Mouse (Mus musculus) testis, postnatal 10 days (tissue): ENCODE measurements around the gene Lekr1.

ENCODE experiments used
- DNase-seq: peaks from one replicate; pipeline ENCODE4 v3.0.0; 2021; ENCODE audit warnings: low spot score

Gene Lekr1

DNA sequence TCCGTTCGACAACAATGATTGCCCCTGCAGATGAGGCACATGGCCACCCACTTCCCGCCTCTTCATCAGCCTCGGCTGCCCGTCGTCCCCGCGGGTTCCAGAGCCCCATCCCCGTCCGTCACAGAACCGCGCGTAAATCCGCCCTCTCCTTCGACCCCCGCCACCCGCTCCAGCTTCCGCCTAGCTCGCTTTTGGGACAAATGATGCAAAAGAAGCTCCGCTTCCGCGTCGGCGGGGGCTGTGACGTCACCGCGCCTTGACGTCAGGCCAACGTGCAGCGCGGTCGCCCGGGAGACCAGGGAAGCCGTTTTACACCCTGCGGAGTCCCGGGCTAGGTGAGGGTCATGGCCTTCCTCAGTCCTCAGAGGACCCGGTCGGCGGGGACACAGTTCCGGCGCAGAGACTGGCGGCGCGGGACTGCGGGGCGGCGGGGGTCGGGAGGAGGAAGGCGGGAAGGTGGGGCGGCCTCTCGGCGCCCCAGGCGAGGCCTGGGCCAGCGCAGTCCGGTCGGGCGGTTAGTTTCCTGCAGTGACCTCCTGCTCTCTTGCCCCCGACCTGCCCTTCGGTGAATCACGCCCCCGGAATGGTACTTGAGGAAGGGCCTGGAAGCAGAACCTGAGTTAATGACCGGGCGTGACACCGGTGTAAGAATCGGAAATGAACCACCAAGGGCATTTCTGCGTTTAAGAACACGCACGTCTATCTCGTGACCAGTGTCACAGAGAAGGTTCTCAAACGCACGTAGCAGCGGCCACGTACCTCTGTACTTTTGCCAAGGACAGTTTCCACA is at the start of gene Lekr1:
Lekr1 (plus strand) TSS at position 252 of the 790 bp plus-strand sequence.
- DNase-seq = peak; percentile 92

DNA sequence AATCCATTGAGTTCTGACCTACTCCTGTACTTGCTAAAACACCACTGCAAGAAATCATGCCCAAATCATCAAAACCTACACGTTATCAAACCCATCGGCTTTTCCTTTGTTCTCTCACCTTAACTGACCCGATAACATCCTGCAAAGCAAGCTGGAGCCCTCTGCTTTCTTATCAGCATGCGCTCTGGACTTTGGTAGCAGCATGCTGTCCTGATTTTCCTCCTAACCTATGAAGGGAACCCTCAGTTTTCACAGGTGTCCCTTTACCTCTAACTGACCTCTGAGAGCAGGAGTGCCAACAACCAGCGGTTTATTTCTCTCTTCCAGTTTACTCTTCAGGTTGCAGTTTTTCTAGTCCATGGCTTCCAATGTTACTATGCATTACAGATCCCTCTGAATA is 48.5 kb upstream of the Lekr1 start:
- DNase-seq = no peak

DNA sequence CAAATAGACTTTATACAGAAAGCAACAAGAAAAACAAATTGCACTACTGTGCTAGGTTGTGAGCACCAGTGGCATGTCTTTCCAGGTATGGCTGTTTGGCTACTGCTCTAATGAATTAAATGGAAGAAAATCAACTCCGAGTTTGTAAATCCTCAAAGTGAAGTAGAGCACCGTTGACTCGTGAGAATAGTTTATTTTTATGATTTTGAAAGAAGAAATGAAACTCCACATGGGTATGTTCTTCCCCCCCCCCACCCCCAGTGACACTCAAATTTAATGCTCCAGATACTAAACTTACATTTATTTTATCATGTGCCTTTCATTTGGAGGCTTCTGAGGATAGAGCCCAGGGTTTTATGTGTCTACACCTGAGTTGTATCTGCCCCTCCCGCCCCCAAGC is 46.7 kb upstream of the Lekr1 start:
- DNase-seq = no peak

DNA sequence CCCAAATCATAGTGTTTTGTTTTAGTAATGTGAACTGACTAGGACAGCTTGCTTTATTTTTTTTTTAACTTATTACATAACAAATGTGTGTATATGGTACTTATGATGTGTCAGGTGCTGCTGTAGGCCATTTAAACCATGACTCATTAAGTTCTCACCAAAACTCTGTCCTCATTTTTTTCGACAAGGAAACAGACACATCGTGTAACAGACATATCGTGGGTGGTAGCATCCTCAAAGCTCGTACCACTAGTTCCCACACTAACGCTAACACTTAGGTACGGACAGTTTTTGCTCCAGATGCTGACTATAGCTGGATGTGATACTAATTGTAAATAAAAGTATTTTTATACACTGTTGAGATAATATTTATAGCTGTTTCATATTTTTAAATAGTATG is 43.0 kb upstream of the Lekr1 start:
- DNase-seq = no peak

DNA sequence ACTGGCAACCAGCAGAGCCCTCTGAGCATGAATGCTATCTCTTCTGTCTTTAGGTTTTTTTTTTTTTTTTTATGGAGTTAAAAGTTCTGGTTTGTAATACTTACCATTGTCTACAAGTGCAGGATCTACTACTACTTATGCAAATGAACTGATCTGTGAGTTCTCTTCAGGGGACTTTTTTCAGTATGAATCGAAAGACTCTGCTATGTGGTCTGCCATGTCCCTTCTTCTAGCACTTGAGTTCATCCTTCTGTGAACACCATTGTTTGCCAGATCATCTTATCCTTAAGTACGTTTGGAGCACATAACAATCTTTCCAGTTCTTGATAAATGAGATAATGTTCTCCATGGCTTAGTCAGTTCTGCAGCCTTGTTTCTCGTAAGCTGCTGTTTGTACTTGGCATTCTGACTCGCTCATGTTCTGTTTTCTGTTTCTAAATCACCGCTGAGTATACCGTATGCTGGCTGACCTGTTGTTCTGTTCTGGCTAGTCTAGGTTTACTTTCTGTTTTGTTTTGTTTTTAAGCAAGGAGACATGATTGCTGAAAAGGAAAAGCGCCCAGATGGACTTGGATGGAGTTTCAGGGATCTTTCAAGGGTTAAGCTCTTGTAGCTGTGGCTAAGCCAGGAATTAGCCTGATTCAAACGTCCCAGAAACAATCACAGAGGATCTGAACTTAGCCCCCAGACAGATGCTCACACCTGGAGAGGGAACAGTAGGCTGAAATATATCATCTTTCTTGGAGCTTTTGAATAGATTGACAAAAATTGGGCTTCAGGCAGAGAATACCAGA is 40.3 kb upstream of the Lekr1 start:
- no peak for DNase-seq

DNA sequence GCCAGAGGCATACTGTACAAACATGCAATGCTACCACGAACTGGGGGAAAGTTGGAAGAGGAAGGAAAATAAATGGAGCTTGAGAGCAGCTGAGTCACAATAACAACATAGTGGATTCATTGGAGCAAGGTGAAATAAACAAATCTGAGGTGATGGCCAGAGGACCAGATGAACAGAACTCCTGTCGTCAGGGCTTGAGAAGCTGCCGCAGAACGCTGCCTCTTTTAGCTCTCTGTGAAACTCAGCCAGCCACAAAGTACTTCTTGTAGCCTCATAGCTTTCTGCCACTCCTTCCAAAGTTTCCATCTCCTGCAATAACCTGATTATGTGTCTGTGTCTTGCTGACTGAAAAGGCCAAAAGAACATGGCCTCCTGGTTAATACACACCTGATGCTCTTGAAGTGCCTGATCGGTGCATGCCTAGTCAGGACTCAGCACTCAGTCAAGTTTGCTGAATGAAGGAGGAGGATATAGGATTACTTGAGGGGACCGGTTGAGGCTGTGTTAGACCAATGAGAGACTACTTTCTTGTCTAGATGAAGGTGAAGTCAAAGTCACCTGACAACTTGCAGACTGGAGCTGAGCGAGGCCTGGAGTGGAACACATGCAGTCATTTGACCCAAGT is 39.6 kb upstream of the Lekr1 start:
- DNase-seq = no peak

DNA sequence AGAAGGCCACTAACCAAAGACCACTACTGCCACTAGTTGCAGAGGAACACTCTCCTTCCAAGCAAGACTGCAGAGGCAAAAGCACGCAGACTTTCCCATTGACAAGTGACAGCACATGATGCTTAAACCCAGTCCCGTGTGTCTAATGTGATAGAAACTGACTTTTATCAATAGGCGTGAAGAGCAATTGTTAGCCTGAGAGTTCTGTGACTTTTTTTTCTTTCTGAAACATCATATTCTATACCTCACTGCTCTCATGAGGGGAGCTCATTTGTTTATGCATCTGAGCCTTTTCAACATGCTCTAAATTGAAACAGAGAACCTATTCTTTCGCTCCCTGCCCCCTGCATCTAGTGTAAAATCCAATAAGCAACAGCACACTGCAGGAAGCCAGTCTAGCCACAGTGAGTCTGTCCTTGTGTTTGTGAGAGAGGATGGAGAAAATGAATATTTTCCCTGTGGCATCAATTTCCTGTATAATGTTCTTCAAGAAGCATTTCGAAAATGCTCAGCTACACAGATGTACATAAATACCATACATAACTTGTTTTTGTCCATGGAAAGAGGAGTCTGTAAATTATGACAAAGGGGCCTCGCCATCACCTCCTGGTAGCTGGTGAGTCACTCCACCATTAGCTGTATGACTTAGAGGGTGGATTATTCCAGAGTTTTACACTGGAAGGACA is 38.9 kb upstream of the Lekr1 start:
- no peak for DNase-seq

DNA sequence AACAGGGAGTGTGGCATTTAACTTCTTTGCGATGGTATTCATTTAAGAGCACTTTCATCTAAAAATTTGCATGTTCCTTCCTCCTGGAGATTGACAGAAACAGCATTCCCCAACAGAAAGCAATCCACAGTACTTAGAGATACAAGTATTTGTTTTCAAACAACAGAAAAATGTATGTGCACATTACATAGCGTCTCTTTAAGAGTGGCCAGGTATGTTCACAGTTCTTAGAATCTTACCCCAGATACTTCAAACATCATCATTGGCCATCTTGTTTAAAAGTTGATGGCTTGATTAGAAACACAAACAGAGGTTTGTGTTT is 38.4 kb upstream of the Lekr1 start:
- DNase-seq = no peak

DNA sequence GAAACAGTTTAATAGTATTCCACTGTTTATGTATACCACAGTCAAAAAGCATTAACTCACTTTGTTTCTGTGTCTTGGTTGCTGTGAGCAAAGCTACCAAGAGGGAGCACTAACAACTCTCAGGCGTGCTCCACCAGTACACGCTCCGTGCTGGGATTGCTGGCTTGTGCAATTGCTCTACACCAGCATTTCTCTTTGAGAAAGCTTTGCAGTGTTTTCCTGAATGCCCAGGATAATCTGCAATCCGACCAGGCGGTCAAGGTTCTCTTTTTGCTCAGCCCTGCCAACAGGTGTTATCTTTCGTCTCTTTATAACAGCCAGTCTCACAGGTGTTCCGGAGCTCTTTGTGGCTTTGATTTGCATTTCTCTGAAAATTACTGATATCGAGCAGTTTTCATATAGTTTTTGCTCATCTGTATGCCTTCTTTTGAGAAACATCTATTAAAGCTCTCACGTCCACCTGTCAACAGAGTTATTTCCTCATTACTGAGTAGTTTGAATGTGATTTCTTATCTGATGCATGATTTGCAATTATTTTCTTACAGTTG is 36.4 kb upstream of the Lekr1 start:
- DNase-seq = no peak

DNA sequence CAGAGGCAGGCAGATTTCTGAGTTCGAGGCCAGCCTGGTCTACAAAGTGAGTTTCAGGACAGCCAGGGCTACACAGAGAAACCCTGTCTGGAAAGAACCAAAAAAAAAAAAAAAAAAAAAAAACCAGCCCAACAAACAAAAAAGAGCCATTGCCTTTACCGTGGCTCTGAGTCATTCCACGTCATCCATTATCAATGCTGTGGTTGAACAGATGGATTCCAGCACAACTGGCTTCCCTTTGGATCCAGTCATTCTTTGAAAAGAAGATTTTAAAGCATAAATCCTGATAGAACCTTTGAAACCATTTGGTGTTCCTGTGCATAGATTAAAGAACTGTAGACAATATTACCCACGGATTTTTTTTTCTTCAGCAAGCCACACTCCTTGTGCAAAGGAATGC is 32.4 kb upstream of the Lekr1 start:
- DNase-seq = no peak

DNA sequence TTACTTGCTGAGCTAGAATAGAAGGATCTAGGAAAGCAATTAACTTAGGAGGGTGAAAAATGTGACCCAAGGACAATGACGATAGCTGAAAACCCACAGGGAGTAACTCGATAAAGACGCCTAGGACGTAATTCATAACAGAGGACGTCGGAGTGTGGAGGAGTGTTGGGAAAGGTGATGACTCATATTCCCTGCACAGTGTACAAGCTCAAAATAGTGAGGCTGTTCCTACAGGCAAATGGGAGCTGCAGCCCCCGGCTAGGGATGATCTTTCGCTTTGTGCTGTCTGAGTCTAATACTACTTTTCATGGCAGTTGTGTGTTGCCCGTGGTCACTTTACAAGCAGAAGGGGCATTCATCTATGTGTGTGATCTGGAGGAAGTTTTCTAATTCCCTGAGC is 30.0 kb upstream of the Lekr1 start:
- no peak for DNase-seq

DNA sequence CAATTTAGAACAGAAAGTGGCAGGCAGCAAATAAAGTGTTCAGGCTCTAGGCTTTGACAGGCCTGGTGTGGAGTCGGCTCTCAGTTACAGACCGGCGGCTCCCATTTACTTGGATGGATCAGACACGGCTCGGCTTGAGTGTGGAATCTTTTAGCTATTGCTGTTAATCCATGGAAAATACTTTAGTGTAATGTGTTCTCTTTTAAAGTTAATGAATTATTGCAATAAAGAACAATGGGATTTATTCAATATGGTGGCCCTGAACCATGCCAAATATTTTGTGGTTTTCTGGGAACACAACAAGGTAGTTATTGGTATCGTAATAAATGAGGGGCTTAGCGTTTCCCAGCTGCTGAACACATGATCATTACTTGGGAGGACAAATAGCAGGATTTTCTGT is 28.7 kb upstream of the Lekr1 start:
- DNase-seq = no peak

DNA sequence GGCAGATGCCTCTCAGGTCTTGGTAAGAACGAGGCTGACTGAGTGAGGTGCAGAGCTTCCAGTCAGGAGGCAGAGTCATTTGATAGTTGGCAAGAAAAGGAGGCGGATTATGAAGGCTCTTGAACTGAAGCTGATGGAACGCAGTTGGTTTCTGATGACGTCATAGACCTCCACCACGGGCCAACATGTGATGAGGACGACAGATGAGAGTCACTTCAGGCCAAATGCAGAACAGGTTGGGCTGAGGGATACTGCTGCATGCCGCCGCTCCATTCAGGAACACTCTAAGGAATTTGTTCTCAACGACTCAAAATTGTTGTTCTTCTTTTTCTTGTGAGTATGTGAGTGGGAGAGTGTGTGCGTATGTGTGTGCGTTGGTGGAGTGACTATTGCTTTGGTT is 27.1 kb upstream of the Lekr1 start:
- no peak for DNase-seq

DNA sequence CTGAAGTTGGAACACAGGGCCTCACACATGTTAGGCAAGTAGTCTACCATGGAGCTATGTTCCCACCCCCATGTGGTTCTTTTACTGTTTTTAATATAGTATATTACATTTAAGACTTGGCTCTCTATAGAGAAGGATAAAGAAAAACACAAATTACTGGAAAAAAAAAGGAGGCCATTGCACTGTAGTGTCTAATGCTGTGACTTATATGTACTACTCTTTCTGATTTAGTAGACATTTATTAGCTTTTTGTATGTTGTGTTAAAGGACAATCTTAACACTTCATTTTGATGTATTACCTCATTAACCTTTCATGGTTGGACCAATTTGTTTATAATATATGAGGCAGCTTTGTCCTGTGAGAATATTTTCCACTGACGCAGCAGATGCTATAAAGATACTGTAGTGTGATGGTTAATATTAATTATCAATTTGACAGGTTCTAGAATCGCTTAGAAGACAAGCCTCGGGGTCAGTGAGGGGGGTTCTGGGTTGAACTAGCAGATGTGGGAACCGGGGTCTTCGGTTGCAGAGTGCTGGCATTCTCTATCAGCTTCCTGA is 26.5 kb upstream of the Lekr1 start:
- DNase-seq = no peak

DNA sequence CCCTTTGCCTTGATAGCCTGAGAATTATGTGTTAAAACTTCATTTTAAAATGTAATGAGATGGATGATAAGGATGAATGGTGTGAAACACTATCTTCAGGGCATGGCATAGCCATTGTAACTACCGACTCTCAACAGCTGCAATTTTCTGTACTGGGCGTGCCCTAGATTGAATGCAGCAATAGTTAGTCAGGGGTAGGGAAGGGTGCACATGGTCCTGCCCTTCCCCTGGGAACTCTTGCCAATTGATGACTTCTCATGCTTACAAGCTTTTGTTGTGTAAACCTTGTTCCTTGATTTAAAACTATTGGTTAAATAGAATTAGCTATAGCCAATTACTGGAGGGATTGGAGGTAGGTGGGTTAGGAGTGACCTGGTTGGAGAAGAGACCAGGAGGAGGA is 23.1 kb upstream of the Lekr1 start:
- DNase-seq = no peak

DNA sequence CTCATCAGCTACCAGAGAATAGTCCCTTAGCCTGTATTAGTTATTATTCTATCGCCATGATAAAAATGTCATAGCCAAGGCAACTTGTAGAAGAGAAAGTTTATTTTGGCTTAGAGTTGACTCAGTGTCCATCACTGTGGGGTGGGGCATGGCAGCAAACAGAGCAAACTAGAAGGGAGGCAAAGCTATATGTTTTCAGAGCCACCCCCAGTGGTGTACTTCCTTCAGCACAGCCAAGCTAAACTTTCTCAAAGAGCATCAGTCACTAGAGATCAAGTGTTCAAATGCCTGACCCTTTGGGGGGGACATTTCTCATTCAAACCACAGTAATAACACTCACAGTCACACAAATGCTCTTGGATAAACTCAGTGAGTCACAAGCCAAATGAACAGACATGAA is 22.4 kb upstream of the Lekr1 start:
- DNase-seq = no peak

DNA sequence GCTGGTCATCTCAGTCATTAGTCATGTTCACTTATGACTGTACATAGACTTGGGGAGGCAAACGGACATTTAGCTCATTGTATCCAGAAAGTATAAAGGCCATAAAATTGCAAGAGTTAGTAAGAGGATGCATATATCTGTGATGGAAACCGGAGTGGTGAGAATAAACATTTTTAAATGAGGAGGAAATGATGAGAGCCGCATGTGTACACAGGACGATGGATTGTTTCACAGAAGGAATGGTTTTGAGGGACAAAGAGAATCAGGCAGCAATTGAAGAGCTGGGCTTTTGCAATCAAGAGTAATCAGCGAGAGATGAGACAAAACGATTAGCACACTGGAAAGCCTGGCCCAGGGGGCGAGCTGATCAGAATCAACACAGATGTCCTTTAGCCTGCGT is 18.4 kb upstream of the Lekr1 start:
- no peak for DNase-seq

DNA sequence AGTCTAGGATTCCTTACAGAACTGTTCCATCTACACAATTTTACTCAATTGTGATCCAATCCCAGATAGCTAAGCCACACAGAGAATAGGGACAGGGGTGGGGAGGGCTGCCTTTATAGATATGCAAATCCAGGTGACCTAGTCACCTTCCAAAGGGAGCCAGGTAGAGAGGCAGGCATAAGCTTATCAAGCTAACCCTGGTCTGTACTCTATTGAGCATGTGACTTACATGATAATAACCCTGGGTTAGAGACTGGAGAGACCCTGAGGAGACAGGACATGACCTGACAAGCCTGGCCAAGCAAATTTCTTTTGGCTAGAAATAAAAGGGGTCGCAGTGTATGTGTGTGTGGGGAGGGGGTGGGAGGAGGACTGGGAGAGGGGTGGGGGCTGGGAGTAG is 17.1 kb upstream of the Lekr1 start:
- DNase-seq = no peak

DNA sequence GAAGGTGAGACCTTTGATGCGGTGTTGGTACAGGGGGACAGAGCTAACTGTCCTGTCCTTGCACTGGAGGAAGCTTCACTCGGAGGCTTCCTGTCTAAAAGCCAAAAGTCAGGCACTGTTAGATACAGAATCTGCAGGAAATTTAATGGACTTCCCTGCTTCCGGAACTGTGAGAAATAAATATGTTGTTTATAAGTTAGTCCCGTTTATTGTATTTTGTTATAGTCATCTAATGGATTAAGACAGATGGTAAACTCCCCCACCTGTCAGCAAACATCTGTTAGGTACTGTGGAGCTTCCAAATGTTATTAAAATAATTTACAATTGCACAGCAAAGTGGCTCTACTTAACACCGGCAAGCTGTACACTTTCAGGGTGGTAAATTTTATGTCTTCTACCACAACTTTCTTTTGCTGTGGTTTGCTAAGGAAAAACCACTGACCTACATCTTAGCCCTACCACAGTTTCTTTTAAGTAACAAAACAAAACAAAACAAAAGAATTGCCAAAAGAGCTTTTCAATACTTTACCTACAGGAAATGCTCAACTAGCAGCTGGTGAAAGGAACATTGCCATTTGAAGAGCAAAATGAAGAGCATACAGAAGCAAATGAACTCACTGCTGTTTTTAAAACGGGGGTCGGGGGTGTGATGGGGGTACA is 15.7 kb upstream of the Lekr1 start:
- DNase-seq = no peak

DNA sequence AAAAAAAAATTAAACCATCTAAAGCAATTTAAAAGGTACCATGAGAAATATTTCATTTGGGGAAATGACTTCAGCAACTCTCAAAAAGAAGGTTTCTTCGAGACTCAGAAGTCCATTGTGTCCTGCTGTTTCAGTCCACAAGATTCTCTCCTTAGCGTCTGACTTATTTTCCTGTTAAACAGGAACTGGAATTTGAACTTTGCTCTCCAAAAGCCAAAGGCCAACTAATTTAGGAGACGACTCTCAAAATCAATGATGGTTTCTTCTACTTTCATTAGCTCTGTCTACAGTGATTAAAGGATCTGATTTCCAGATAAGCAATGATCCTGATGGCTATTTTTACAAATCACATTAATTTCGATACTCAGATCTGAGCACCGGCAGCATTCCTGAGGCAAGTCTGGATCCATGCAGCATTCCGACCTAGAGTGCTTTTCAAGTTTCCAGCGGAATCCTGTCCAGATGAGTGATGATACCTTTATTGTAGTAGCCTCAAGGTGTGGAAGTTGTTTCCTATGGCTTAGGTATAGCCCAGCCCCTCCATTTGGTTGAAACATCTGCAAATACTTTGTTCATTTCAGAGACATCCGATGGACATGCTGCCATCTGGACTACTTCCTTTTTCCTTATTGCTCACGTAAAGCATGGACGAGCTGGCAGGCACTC is 11.4 kb upstream of the Lekr1 start:
- DNase-seq = no peak

DNA sequence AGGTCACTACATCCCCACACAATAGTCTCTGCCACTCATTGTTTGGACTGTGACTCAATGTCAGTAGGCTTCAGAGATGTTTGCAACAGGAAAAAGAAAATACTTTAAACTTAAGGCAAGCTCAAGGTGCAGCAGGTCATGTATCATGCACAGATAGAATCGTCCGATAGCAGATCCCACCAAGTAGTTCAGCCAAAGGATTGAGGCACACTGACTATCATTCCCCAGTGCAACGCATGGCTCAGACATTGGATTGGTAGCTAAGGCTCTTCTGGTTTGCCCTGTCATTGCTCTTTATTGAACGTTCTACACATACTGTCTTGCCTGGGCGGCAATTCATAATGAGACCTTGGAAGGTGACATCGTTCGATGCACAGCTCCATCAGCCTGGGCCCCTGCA is 9.6 kb upstream of the Lekr1 start:
- DNase-seq = no peak
